In the genomic region with DNA sequence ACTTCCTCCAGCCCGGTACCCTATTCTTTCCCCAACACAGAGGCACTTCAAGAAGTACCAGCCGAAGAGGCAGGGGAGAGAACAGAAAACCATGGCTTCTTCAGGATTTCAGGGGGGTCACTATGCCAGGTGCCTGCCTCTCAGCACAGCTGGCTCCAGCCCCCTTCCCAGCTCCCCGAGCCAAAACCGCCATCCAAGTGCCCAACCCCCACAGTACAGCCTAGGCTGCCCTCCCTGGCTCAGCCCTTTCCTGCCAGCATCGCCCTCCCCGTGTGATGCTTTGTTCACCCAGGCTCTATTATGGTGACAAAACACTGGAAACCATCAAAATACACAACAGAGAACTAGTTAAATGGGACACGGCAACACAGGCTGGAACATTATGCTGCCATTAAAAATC, we compare ENCODE assay signal across 6 mouse cellular contexts. TPM values are rescaled to one million over a fixed set of nuclear protein-coding genes. Genes with fewer than 3 reads are reported as not detected.
DNase-seq lines count a peak whose midpoint lies in the region.
"Had no signal": no experiment of that assay in that cellular context is flagged by ENCODE, and none has a peak within 500 bp of the region (broad histone marks: within the 10 kb centered on the region; RNA-seq: fewer than 3 reads in every experiment).

No protein-coding gene starts in this region.

- peak; percentile 57 to 70 for DNase-seq in cerebellum, postnatal 14 days
- DNase-seq in cerebellum, adult 9-10 months, result no peak
- DNase-seq in left cerebral cortex, postnatal 4 days, result peak; percentile 61
- no peak for DNase-seq in left cerebral cortex, adult 9 months (ENCODE audit: low spot score in 2 of 2)

- intact Hi-C loops in left cerebral cortex, postnatal 4 days (cut with DNase I), result no loop called here

RNA-seq across cellular contexts. Expression of gene Lingo1, which starts 22.6 kb away (rescaled TPM):
- total RNA-seq in left cerebral cortex, postnatal 4 days (2021), result 100 to 1,000 TPM; 224 to 247 TPM
- total RNA-seq: common myeloid progenitor, adult 5-6 weeks; MEL had no signal

Comparison
In these comparisons a context has a peak if more than half of its experiments do, and no peak if none do; other contexts are left out.
1. DNase-seq: peak in cerebellum, postnatal 14 days (2 of 2) and left cerebral cortex, postnatal 4 days (single experiment); none in cerebellum, adult 9-10 months (single experiment) and left cerebral cortex, adult 9 months (0 of 2).